Mouse (Mus musculus): ENCODE data around the gene Ldha. TPM values are rescaled to one million over a fixed set of nuclear protein-coding genes. Genes with fewer than 3 reads are reported as not detected.

The Ldha gene
- total RNA-seq, 2 experiments from 2014 or later, result 342 to 356 TPM

DNA sequence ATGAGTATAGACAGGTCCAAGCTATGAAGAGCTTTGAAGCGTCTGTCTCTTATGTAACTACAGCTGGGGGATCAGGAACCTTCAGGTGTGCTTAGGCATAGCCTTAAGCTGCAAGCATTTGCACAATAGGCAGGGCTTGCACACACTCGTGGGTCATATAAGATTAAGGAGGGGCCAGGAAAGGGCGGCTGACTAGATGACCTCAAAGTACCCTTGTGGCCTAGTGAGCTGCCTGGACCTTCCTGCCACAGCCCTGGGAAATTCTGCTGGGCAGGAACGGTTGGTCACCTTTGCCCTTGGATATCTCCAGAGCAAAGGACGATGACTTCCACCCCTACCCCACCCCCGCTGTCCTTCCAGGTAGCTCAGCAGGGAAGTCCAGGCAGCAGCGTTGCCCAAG lies 1.8 kb upstream of the Ldha start:
- DNase-seq (ENCODE audit: extremely low spot score in 1 of 2, low spot score in 2 of 2), result no peak
- H3K4me3 ChIP-seq, result no peak overlapping the region; the same call in 1 of the 2 replicates
- intact Hi-C loops (cut with DNase I), result no loop called here
- TF ChIP-seq CTCF (IDR thresholded peaks at IDR 0.05), result no peak
- peak overlapping the region; percentile 92 for H3K27ac ChIP-seq

DNA sequence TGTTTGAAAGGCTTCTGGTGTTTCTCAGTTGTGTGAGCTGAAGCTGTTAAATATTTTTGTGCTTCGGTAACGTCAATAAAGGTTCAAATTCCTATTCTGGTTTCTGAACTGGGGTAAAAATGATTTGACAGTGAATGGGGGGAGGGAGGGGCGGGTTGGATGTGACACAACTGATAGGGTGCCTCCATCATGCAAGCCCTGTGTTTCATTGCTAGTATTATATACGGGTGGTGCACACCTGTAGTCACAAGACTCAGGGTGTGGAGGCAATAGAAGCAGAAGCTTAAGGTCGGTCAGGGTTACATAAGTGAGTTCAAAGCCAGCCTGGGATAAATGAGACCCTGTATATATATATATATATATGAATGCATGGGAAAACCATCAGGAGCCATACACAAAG lies 1.4 kb upstream of the Ldha start:
- no peak for DNase-seq (ENCODE audit: extremely low spot score in 1 of 2, low spot score in 2 of 2)
- Histone ChIP-seq H3K27ac (peak overlapping the region; percentile 92), H3K4me3 (no peak overlapping the region)
- intact Hi-C loops (cut with DNase I), result no loop called here
- TF ChIP-seq CTCF (IDR thresholded peaks at IDR 0.05), result no peak

DNA sequence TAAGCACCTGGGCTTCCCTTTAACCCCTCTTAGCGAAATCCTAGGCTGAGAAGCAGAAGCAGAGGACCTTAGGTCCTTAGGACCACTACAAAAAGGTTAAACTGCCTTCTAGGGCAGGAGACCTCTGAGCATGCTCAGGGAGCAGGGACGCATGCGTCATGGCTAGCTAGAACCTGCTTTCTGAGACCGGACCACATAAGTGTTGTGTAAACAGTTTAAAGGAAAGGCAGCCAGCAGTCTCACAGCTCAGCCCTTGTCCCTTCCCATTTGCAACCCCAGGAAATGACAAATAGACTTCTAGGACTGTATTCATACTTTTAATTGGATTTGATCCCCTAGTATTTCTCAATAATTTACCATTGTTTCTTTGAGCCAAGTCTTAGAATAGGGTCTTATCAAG lies 949 bp upstream of the Ldha start:
- no peak for DNase-seq (ENCODE audit: extremely low spot score in 1 of 2, low spot score in 2 of 2)
- H3K4me3 ChIP-seq, result no peak overlapping the region
- intact Hi-C loops (cut with DNase I), result no loop called here
- no peak for TF ChIP-seq CTCF (IDR thresholded peaks at IDR 0.05)
- H3K27ac ChIP-seq, result no peak overlapping the region

GRCm38 (mm10) chr7:46842278-46842677 lies 1.0 kb downstream of the Ldha start:
- intact Hi-C loops (cut with DNase I), result no loop called here
- no peak for TF ChIP-seq CTCF (IDR thresholded peaks at IDR 0.05)
- no peak overlapping the region for H3K4me3 ChIP-seq
- H3K27ac ChIP-seq, result no peak overlapping the region
- no peak for DNase-seq (ENCODE audit: extremely low spot score in 1 of 2, low spot score in 2 of 2)

- no peak for DNase-seq (ENCODE audit: extremely low spot score in 1 of 2, low spot score in 2 of 2)
- TF ChIP-seq CTCF (IDR thresholded peaks at IDR 0.05), result no peak
- intact Hi-C loops (cut with DNase I), result no loop called here
- Histone ChIP-seq H3K4me3 (no peak overlapping the region), H3K27ac (no peak overlapping the region)
Observed at GRCm38 (mm10) chr7:46843576-46843975, 2.3 kb downstream of the Ldha start.

DNA sequence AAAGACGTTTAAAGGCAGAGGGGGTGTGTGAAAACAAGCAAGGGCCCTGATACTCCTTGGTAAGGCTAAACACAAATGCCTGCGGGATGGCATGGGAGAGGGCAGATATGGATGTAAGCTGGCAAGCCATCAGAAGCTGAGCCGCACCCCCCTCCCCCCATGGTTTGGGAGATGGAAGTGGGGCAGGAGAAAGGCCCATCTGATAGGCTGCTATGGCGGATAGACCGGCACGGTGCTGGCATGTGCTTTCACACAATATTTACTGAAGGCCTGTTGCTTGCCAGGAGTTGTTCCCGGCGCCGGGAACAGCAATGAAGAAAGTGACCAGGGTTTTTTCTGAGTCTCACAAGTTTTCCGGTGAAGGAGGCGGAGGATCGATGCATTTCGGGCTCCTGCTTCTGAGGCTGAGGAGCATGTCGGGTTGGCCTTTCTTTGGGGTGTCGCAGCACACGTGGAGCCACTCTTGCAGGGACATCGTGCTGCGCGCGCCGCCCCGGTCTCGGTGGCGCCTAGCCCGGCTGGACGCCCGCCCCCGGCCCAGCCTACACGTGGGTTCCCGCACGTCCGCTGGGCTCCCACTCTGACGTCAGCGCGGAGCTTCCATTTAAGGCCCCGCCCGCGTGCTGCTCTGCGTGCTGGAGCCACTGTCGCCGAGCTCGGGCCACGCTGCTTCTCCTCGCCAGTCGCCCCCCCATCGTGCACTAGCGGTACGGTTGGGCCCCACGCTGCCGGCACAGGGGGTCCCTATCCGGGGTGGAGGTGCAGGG lies 4.1 kb downstream of the Ldha start:
- peak; percentile 92 to 97 for DNase-seq (ENCODE audit: extremely low spot score in 1 of 2, low spot score in 2 of 2)
- Histone ChIP-seq H3K4me3 (peak overlapping the region; percentile 93), H3K27ac (peak overlapping the region; percentile 95)
- intact Hi-C loops (cut with DNase I), result loop anchor here (5.0 kb wide), 2 partner anchors 48 to 162 kb away; partner anchors contain the start of genes Gtf2h1, Hps5 and Spty2d1
- TF ChIP-seq CTCF (IDR thresholded peaks at IDR 0.05), result no peak

- intact Hi-C loops (cut with DNase I), result loop anchor here (2.0 to 5.0 kb wide), 3 partner anchors 27 to 161 kb away; partner anchors contain the start of genes Gtf2h1, Hps5 and Spty2d1
- H3K27ac ChIP-seq, result peak overlapping the region; percentile 95
- H3K4me3 ChIP-seq, result peak overlapping the region; percentile 93
- peak in 1 of 2 experiments; percentile 51 for DNase-seq (ENCODE audit: extremely low spot score in 1 of 2, low spot score in 2 of 2)
- no peak for TF ChIP-seq CTCF (IDR thresholded peaks at IDR 0.05)
Observed at GRCm38 (mm10) chr7:46845978-46846485, 4.8 kb downstream of the Ldha start.

DNA sequence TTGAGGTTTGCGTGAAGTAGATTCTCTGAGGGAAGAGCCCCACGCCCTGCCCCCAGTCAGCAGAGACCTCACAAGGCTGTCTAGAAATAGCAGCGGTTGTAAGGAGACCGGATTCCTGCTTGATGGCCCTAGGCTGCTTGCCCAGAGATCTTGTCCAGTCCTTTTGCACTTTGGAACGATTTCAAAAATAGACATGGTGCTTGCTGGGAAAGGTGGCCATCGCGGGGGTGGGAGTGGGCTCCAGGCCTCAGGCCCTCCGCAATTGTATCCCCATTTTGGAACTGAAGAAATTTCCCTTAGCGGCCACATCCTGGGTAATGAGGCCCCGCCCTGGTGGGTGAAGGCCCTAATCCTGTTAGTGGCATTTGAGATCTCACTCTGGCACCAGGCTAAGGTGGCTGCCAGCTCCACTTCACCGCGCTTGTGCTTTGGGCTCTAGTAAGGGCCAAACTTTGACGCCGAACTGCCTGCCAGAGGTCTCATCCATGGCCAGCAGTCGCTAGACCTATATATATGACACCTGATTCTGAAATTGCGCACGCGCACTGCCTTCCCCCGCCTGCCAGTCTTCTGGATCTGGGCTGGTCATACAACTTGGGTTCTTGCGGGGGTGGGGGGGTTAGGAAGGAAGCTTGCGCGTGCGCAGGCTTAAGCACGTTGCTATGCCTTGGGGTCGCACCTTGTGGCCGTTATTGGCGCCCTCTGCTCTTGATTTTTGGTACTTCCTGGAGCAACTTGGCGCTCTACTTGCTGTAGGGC lies 5.4 kb downstream of the Ldha start:
- H3K27ac ChIP-seq, result peak overlapping the region; percentile 95
- peak; percentile 36 to 52 for DNase-seq (ENCODE audit: extremely low spot score in 1 of 2, low spot score in 2 of 2)
- TF ChIP-seq CTCF (IDR thresholded peaks at IDR 0.05), result peak; percentile 15
- H3K4me3 ChIP-seq, result peak overlapping the region; percentile 93
- intact Hi-C loops (cut with DNase I), result loop anchor here (2.0 to 5.0 kb wide), 3 partner anchors 28 to 161 kb away; partner anchors contain the start of genes Gtf2h1, Hps5 and Spty2d1

DNA sequence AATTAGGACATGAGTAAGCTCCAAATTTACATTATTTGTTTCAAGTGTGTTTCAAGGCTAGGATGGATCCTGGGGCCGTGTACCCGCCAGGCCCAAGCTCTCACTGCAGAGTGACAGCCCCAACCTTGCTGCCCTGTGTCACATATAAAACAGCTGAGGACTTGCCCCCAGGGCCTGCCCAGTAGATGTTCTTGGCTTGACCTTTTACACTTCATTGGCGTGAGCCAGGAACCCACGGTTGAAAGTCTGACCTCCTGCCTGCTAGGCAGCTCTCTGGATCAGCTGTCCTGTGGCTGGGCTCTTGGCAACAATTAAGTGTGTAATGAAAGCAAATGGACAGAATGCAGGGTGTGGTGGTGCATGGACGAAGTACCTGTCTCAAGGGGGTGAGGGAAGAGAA lies 8.0 kb downstream of the Ldha start:
- no peak overlapping the region for H3K4me3 ChIP-seq
- no peak for TF ChIP-seq CTCF (IDR thresholded peaks at IDR 0.05)
- DNase-seq (ENCODE audit: extremely low spot score in 1 of 2, low spot score in 2 of 2), result no peak
- H3K27ac ChIP-seq, result no peak overlapping the region
- intact Hi-C loops (cut with DNase I), result loop anchor here (5.0 kb wide), 2 partner anchors 52 to 158 kb away; partner anchors contain the start of genes Gtf2h1, Hps5 and Spty2d1

- no peak overlapping the region for H3K4me3 ChIP-seq
- DNase-seq (ENCODE audit: extremely low spot score in 1 of 2, low spot score in 2 of 2), result no peak
- peak; percentile 49 for TF ChIP-seq CTCF (IDR thresholded peaks at IDR 0.05)
- intact Hi-C loops (cut with DNase I), result no loop called here
- no peak overlapping the region for H3K27ac ChIP-seq
Observed at GRCm38 (mm10) chr7:46851026-46851425, 9.8 kb downstream of the Ldha start.

- no peak overlapping the region for H3K4me3 ChIP-seq
- DNase-seq (ENCODE audit: extremely low spot score in 1 of 2, low spot score in 2 of 2), result no peak
- H3K27ac ChIP-seq, result no peak overlapping the region
- intact Hi-C loops (cut with DNase I), result no loop called here
- no peak for TF ChIP-seq CTCF (IDR thresholded peaks at IDR 0.05)
Observed at GRCm38 (mm10) chr7:46852666-46853065, 11.4 kb downstream of the Ldha start.

GRCm38 (mm10) chr7:46853365-46853764 lies 12.1 kb downstream of the Ldha start:
- no peak for TF ChIP-seq CTCF (IDR thresholded peaks at IDR 0.05)
- DNase-seq (ENCODE audit: extremely low spot score in 1 of 2, low spot score in 2 of 2), result no peak
- no peak overlapping the region for H3K4me3 ChIP-seq
- H3K27ac ChIP-seq, result no peak overlapping the region
- intact Hi-C loops (cut with DNase I), result no loop called here

Data from left cerebral cortex, adult 2 months (tissue).